Mouse (Mus musculus): ENCODE data around the gene Pgm2l1.

- TF ChIP-seq CTCF (IDR thresholded peaks at IDR 0.05; ENCODE audit: extremely low read depth, insufficient read depth, low read length) (no peak), POLR2A (IDR thresholded peaks at IDR 0.05; ENCODE audit: extremely low read depth, insufficient read depth, low read length) (no peak)
These were observed 83.1 kb downstream of the Pgm2l1 start for GRCm38 (mm10) chr7:100310290-100310689.

Data from cortical plate, adult 2 months (tissue).